Mouse (Mus musculus): ENCODE measurements around the gene Fastk.

- no peak for TF ChIP-seq CTCF (IDR thresholded peaks at IDR 0.05; ENCODE audit: control insufficient read depth, insufficient read depth, low read length)
- TF ChIP-seq POLR2A (IDR thresholded peaks at IDR 0.05; ENCODE audit: borderline replicate concordance, control insufficient read depth, low read depth, low read length): no peak
Measured at GRCm38 (mm10) chr5:24452691-24453233, 7.7 kb upstream of the Fastk start.

Measured in bone marrow, adult 2 months (tissue).